Mouse (Mus musculus) NIH3T3 (cell line): ENCODE measurements at regions not wholly inside any gene's neighbourhood (a gene's known extent, or its start where the extent isn't known, plus 50 kb on each side); places are given as distances from the start of the nearest gene placed in this dataset.

Experiments
- DNase-seq: peaks from one replicate; pipeline ENCODE4 v3.0.0-alpha.2; 2012; ENCODE audit warnings: low read depth

- no peak for DNase-seq
These were observed 660.2 kb downstream of the Magi1 start for GRCm38 (mm10) chr6:93623541-93623940.

- DNase-seq, result no peak
These were observed 666.8 kb downstream of the Magi1 start for GRCm38 (mm10) chr6:93616926-93617325.

- no peak for DNase-seq
These were observed 657.1 kb upstream of the Adamts9 start for GRCm38 (mm10) chr6:93600376-93600775.

- DNase-seq, result no peak
These were observed 656.1 kb upstream of the Adamts9 start for GRCm38 (mm10) chr6:93599371-93599770.

- no peak for DNase-seq
These were observed 646.6 kb upstream of the Adamts9 start for GRCm38 (mm10) chr6:93589935-93590334.

- DNase-seq, result no peak
These were observed 643.6 kb upstream of the Adamts9 start for GRCm38 (mm10) chr6:93586871-93587270.

GRCm38 (mm10) chr6:93581141-93581540 is 637.8 kb upstream of the Adamts9 start:
- no peak for DNase-seq

- DNase-seq, result no peak
These were observed 637.4 kb upstream of the Adamts9 start for GRCm38 (mm10) chr6:93580716-93581115.

- no peak for DNase-seq
These were observed 632.0 kb upstream of the Adamts9 start for GRCm38 (mm10) chr6:93575249-93575648.

- DNase-seq, result peak; percentile 35
These were observed 630.7 kb upstream of the Adamts9 start for GRCm38 (mm10) chr6:93573679-93574635.

- no peak for DNase-seq
These were observed 626.6 kb upstream of the Adamts9 start for GRCm38 (mm10) chr6:93569866-93570265.

- DNase-seq, result no peak
These were observed 625.9 kb upstream of the Adamts9 start for GRCm38 (mm10) chr6:93569211-93569610.

- no peak for DNase-seq
These were observed 623.4 kb upstream of the Adamts9 start for GRCm38 (mm10) chr6:93566661-93567060.

GRCm38 (mm10) chr6:93548311-93548710 is 605.0 kb upstream of the Adamts9 start:
- DNase-seq, result no peak

- no peak for DNase-seq
These were observed 601.0 kb upstream of the Adamts9 start for GRCm38 (mm10) chr6:93544246-93544645.

- peak; percentile 51 for DNase-seq
These were observed 600.2 kb upstream of the Adamts9 start for GRCm38 (mm10) chr6:93543354-93544129.

- no peak for DNase-seq
These were observed 596.3 kb upstream of the Adamts9 start for GRCm38 (mm10) chr6:93539583-93539982.

GRCm38 (mm10) chr6:93539171-93539570 is 595.9 kb upstream of the Adamts9 start:
- no peak for DNase-seq

GRCm38 (mm10) chr6:93537971-93538370 is 594.7 kb upstream of the Adamts9 start:
- no peak for DNase-seq

GRCm38 (mm10) chr6:93537126-93537525 is 593.8 kb upstream of the Adamts9 start:
- no peak for DNase-seq

GRCm38 (mm10) chr6:93513818-93514217 is 570.5 kb upstream of the Adamts9 start:
- DNase-seq, result peak; percentile 11

- DNase-seq, result peak; percentile 28
These were observed 566.6 kb upstream of the Adamts9 start for GRCm38 (mm10) chr6:93509857-93510256.

- DNase-seq, result no peak
These were observed 554.5 kb upstream of the Adamts9 start for GRCm38 (mm10) chr6:93497824-93498223.
